Mouse (Mus musculus) kidney, adult 2 months (tissue): ENCODE results near the gene Specc1.

Experiments
- CTCF ChIP-seq: fragments of 200-500 bp; conservative IDR thresholded peaks from 2 replicates; pipeline ENCODE4 v1.5.1; 2011; ENCODE audit warnings: low read depth, mild to moderate bottlenecking, control low read depth, low read length, moderate library complexity, mixed read lengths; ENCODE audit not compliant: insufficient read depth, insufficient read length
- POLR2A ChIP-seq: fragments of 200-500 bp; IDR thresholded peaks from one replicate; pipeline ENCODE4 v1.6.1; 2011; ENCODE audit warnings: low read depth, low read length, control low read depth

- no peak for TF ChIP-seq POLR2A
- no peak for TF ChIP-seq CTCF
Observed at GRCm38 (mm10) chr11:62079100-62079857, 122.7 kb downstream of the Specc1 start.
